Mouse (Mus musculus) kidney, postnatal 25 days (tissue): Measurements from ENCODE around the gene Hdgfl2.

ENCODE experiments used
- DNase-seq, 2 experiments: peaks; one replicate each; pipeline ENCODE4 v3.0.0; 2021; ENCODE audit warnings: mixed read lengths in 2 of 2

Gene Hdgfl2

GRCm38 (mm10) chr17:56106981-56107380 lies 27.5 kb downstream of the Hdgfl2 start:
- DNase-seq = peak in 1 of 2 experiments; percentile 39

- DNase-seq = no peak
Observed at GRCm38 (mm10) chr17:56107736-56108135, 28.3 kb downstream of the Hdgfl2 start.

- peak in 1 of 2 experiments; percentile 77 for DNase-seq
Observed at GRCm38 (mm10) chr17:56108334-56109044, 29.1 kb downstream of the Hdgfl2 start.

- DNase-seq = peak in 1 of 2 experiments; percentile 70
Observed at GRCm38 (mm10) chr17:56109219-56110051, 30.0 kb downstream of the Hdgfl2 start, which contains the start of gene Plin4. Gene Plin4, minus strand, starts transcription at chr17:56109803.

- peak in 1 of 2 experiments; percentile 51 for DNase-seq
Observed at GRCm38 (mm10) chr17:56110571-56110970, 31.1 kb downstream of the Hdgfl2 start.

- DNase-seq = peak in 1 of 2 experiments; percentile 42
Observed at GRCm38 (mm10) chr17:56111021-56111420, 31.6 kb downstream of the Hdgfl2 start.

GRCm38 (mm10) chr17:56111864-56112263 lies 32.4 kb downstream of the Hdgfl2 start:
- peak; percentile 72 to 79 for DNase-seq

- DNase-seq = no peak
Observed at GRCm38 (mm10) chr17:56112743-56113142, 33.3 kb downstream of the Hdgfl2 start.

- DNase-seq = no peak
Observed at GRCm38 (mm10) chr17:56116193-56116592, 36.8 kb downstream of the Hdgfl2 start.

- DNase-seq = peak; percentile 85 to 94
Observed at GRCm38 (mm10) chr17:56117251-56117710, 37.8 kb downstream of the Hdgfl2 start, which contains the start of gene Plin5. Gene Plin5, minus strand, starts transcription at chr17:56117596.

GRCm38 (mm10) chr17:56119431-56119830 lies 40.0 kb downstream of the Hdgfl2 start:
- no peak for DNase-seq

- peak; percentile 83 to 93 for DNase-seq
Observed at GRCm38 (mm10) chr17:56119981-56120880, 40.8 kb downstream of the Hdgfl2 start.

GRCm38 (mm10) chr17:56121826-56122225 lies 42.4 kb downstream of the Hdgfl2 start, which contains the start of gene Lrg1:
Gene Lrg1, minus strand, starts transcription at chr17:56122001.
- DNase-seq = no peak

GRCm38 (mm10) chr17:56123161-56123560 lies 43.7 kb downstream of the Hdgfl2 start:
- DNase-seq = no peak

- DNase-seq = no peak
Observed at GRCm38 (mm10) chr17:56123681-56124340, 44.4 kb downstream of the Hdgfl2 start.

GRCm38 (mm10) chr17:56124377-56125275 lies 45.2 kb downstream of the Hdgfl2 start:
- peak; percentile 75 to 76 for DNase-seq

- no peak for DNase-seq
Observed at GRCm38 (mm10) chr17:56125276-56125630, 45.8 kb downstream of the Hdgfl2 start.

- DNase-seq = no peak
Observed at GRCm38 (mm10) chr17:56126175-56126574, 46.7 kb downstream of the Hdgfl2 start.

GRCm38 (mm10) chr17:56128246-56128645 lies 48.8 kb downstream of the Hdgfl2 start:
- no peak for DNase-seq

GRCm38 (mm10) chr17:56131136-56131535 lies 51.7 kb downstream of the Hdgfl2 start:
- no peak for DNase-seq

GRCm38 (mm10) chr17:56131814-56132213 lies 52.4 kb downstream of the Hdgfl2 start:
- peak; percentile 74 to 86 for DNase-seq
